Mouse (Mus musculus) MEL (cell line): Measurements from ENCODE around the gene Cmpk2. TPM values are rescaled to one million over a fixed set of nuclear protein-coding genes. Genes with fewer than 3 reads are reported as not detected.

Source experiments
- DNase-seq: peaks from one replicate; pipeline ENCODE4 v3.0.0; 2011; ENCODE audit warnings: low read depth, low spot score
- H3K27ac ChIP-seq: 2 replicates; pipeline ENCODE4 v1.5.1; 2012; ENCODE audit warnings: low read depth, mild to moderate bottlenecking, control low read depth, low read length, moderate library complexity; ENCODE audit not compliant: control insufficient read depth
- H3K27me3 ChIP-seq, 2 experiments: fragments of 150-350 bp in 1 of 2; sonication (generic) in 1 of 2; 2 replicates each; pipeline ENCODE4 v1.6.1; 2012; ENCODE audit warnings: low read length in 2 of 2, mild to moderate bottlenecking in 2 of 2, improper control_type of control experiment in 1 of 2, moderate library complexity in 1 of 2; ENCODE audit not compliant: insufficient read depth in 2 of 2, control insufficient read depth in 1 of 2
- H3K36me3 ChIP-seq, 2 experiments: 2 replicates each; pipeline ENCODE4 v1.6.1; 2012 to 2014; ENCODE audit warnings: low read length in 2 of 2, improper control_type of control experiment in 1 of 2, inconsistent platforms in 1 of 2, mild to moderate bottlenecking in 1 of 2; ENCODE audit not compliant: insufficient read depth in 2 of 2, control insufficient read depth in 1 of 2
- H3K4me1 ChIP-seq, 2 experiments: fragments of 150-350 bp in 1 of 2; sonication (generic) in 1 of 2; 2 replicates each; pipeline ENCODE4 v1.6.1; 2012; ENCODE audit warnings: low read length in 2 of 2, improper control_type of control experiment in 1 of 2, mild to moderate bottlenecking in 1 of 2; ENCODE audit not compliant: insufficient read depth in 2 of 2, control insufficient read depth in 1 of 2
- H3K4me3 ChIP-seq, 2 experiments: fragments of 150-350 bp in 1 of 2; sonication (generic) in 1 of 2; 2 replicates each; pipeline ENCODE4 v1.5.1; 2012; ENCODE audit warnings: low read depth in 2 of 2, low read length in 2 of 2, mild to moderate bottlenecking in 2 of 2, moderate library complexity in 2 of 2, control low read depth in 1 of 2, improper control_type of control experiment in 1 of 2; ENCODE audit not compliant: control insufficient read depth in 1 of 2, insufficient read depth in 1 of 2
- H3K79me2 ChIP-seq: 2 replicates; pipeline ENCODE4 v1.6.1; 2012; ENCODE audit warnings: mild to moderate bottlenecking, low read length, moderate library complexity; ENCODE audit not compliant: control insufficient read depth, poor library complexity, insufficient read depth
- H3K9ac ChIP-seq: 2 replicates; pipeline ENCODE4 v1.6.1; 2012; ENCODE audit warnings: low read depth, mild to moderate bottlenecking, control low read depth, low read length, moderate library complexity; ENCODE audit not compliant: control insufficient read depth, poor library complexity, severe bottlenecking
- H3K9me3 ChIP-seq: fragments of 150-350 bp; sonication (generic); replicated peaks from 2 replicates; pipeline ENCODE4 v1.6.1; 2012; ENCODE audit warnings: mild to moderate bottlenecking, low read length, improper control_type of control experiment, moderate library complexity; ENCODE audit not compliant: insufficient read depth
- BHLHE40 ChIP-seq: IDR thresholded peaks from 2 replicates; pipeline ENCODE4 v1.6.1; 2012; ENCODE audit warnings: low read depth, mild to moderate bottlenecking, inconsistent platforms, low read length, improper control_type of control experiment, borderline replicate concordance
- CHD1 ChIP-seq: IDR thresholded peaks from 2 replicates; pipeline ENCODE4 v1.6.1; 2012; ENCODE audit warnings: low read depth, mild to moderate bottlenecking, inconsistent platforms, low read length, improper control_type of control experiment
- CHD2 ChIP-seq: IDR thresholded peaks from 2 replicates; pipeline ENCODE4 v1.6.1; 2011; ENCODE audit warnings: low read length, improper control_type of control experiment
- CTCF ChIP-seq, 3 experiments: IDR thresholded peaks in 2 of 3; conservative IDR thresholded peaks in 1 of 3; 2 replicates each; pipeline ENCODE4 v1.5.1; 2011 to 2012; ENCODE audit warnings: low read length in 3 of 3, low read depth in 2 of 3, mild to moderate bottlenecking in 2 of 3, improper control_type of control experiment in 1 of 3, inconsistent platforms in 1 of 3, mixed read lengths in 1 of 3, moderate library complexity in 1 of 3; ENCODE audit not compliant: control insufficient read depth in 1 of 3, insufficient read depth in 1 of 3, poor library complexity in 1 of 3, severe bottlenecking in 1 of 3
- E2F4 ChIP-seq: IDR thresholded peaks from 2 replicates; pipeline ENCODE4 v1.6.1; 2011; ENCODE audit warnings: low read depth, low read length, improper control_type of control experiment, borderline replicate concordance
- ELF1 ChIP-seq: IDR thresholded peaks from 2 replicates; pipeline ENCODE4 v1.6.1; 2014; ENCODE audit warnings: low read depth, mild to moderate bottlenecking, inconsistent platforms, low read length, improper control_type of control experiment, moderate library complexity
- EP300 ChIP-seq, 2 experiments: IDR thresholded peaks; 2 replicates each; pipeline ENCODE4 v1.6.1; 2011; ENCODE audit warnings: improper control_type of control experiment in 2 of 2, low read length in 2 of 2, low read depth in 1 of 2, mild to moderate bottlenecking in 1 of 2
- ETS1 ChIP-seq: IDR thresholded peaks from 2 replicates; pipeline ENCODE4 v1.6.1; 2012; ENCODE audit warnings: low read depth, mild to moderate bottlenecking, inconsistent platforms, low read length, improper control_type of control experiment, moderate library complexity
- GABPA ChIP-seq: IDR thresholded peaks from 2 replicates; pipeline ENCODE4 v1.6.1; 2012; ENCODE audit warnings: low read depth, mild to moderate bottlenecking, inconsistent platforms, low read length, improper control_type of control experiment, moderate library complexity
- GATA1 ChIP-seq: IDR thresholded peaks from 2 replicates; pipeline ENCODE4 v1.6.1; 2011; ENCODE audit warnings: low read depth, low read length, improper control_type of control experiment
- HCFC1 ChIP-seq: IDR thresholded peaks from 2 replicates; pipeline ENCODE4 v1.6.1; 2012; ENCODE audit warnings: low read depth, mild to moderate bottlenecking, inconsistent platforms, low read length, improper control_type of control experiment, moderate library complexity
- JUND ChIP-seq: IDR thresholded peaks from 2 replicates; pipeline ENCODE4 v1.6.1; 2011; ENCODE audit warnings: low read depth, mild to moderate bottlenecking, improper control_type of control experiment, low read length
- KAT2A ChIP-seq: conservative IDR thresholded peaks from 2 replicates; pipeline ENCODE4 v1.6.1; 2012; ENCODE audit warnings: low read depth, low read length, improper control_type of control experiment, inconsistent platforms
- MAX ChIP-seq: IDR thresholded peaks from 2 replicates; pipeline ENCODE4 v1.6.1; 2011; ENCODE audit warnings: low read length, improper control_type of control experiment
- MAZ ChIP-seq: IDR thresholded peaks from 2 replicates; pipeline ENCODE4 v1.6.1; 2012; ENCODE audit warnings: low read depth, mild to moderate bottlenecking, inconsistent platforms, low read length, improper control_type of control experiment
- MEF2A ChIP-seq: IDR thresholded peaks from 2 replicates; pipeline ENCODE4 v1.6.1; 2014; ENCODE audit warnings: low read depth, mild to moderate bottlenecking, inconsistent platforms, low read length, improper control_type of control experiment; ENCODE audit not compliant: poor library complexity, insufficient replicate concordance, severe bottlenecking; ENCODE audit errors: extremely low read depth
- MYC ChIP-seq: IDR thresholded peaks from 2 replicates; pipeline ENCODE4 v1.6.1; 2011; ENCODE audit warnings: low read depth, mild to moderate bottlenecking, low read length, improper control_type of control experiment, moderate library complexity
- NELFE ChIP-seq: IDR thresholded peaks from 2 replicates; pipeline ENCODE4 v1.6.1; 2011; ENCODE audit warnings: low read depth, low read length, improper control_type of control experiment
- POLR2AphosphoS5 ChIP-seq: IDR thresholded peaks from 2 replicates; pipeline ENCODE4 v1.6.1; 2012; ENCODE audit warnings: low read depth, borderline replicate concordance, mild to moderate bottlenecking, inconsistent platforms, low read length, moderate library complexity, mixed read lengths
- RAD21 ChIP-seq: IDR thresholded peaks from 2 replicates; pipeline ENCODE4 v1.6.1; 2011; ENCODE audit warnings: mild to moderate bottlenecking, low read depth, low read length, improper control_type of control experiment
- SIN3A ChIP-seq: IDR thresholded peaks from 2 replicates; pipeline ENCODE4 v1.6.1; 2012; ENCODE audit warnings: low read length, improper control_type of control experiment, inconsistent platforms
- TAL1 ChIP-seq: IDR thresholded peaks from 2 replicates; pipeline ENCODE4 v1.6.1; 2012; ENCODE audit warnings: mild to moderate bottlenecking, inconsistent platforms, low read length, moderate library complexity, mixed read lengths
- TBP ChIP-seq: IDR thresholded peaks from 2 replicates; pipeline ENCODE4 v1.8.0; 2011; ENCODE audit warnings: low read depth, low read length, improper control_type of control experiment
- USF1 ChIP-seq: IDR thresholded peaks from 2 replicates; pipeline ENCODE4 v1.6.1; 2014; ENCODE audit warnings: low read depth, mild to moderate bottlenecking, inconsistent platforms, low read length, improper control_type of control experiment, moderate library complexity
- USF2 ChIP-seq, 2 experiments: IDR thresholded peaks; 2 replicates each; pipeline ENCODE4 v1.6.1; 2011 to 2012; ENCODE audit warnings: improper control_type of control experiment in 2 of 2, low read length in 2 of 2, borderline replicate concordance in 1 of 2, inconsistent platforms in 1 of 2, low read depth in 1 of 2, mild to moderate bottlenecking in 1 of 2; ENCODE audit not compliant: insufficient read depth in 1 of 2
- ZC3H11A ChIP-seq: IDR thresholded peaks from 2 replicates; pipeline ENCODE4 v1.6.1; 2012; ENCODE audit warnings: low read depth, mild to moderate bottlenecking, inconsistent platforms, low read length, improper control_type of control experiment
- ZKSCAN1 ChIP-seq: IDR thresholded peaks from 2 replicates; pipeline ENCODE4 v1.6.1; 2012; ENCODE audit warnings: low read depth, mild to moderate bottlenecking, inconsistent platforms, low read length, improper control_type of control experiment, moderate library complexity
- ZMIZ1 ChIP-seq: IDR thresholded peaks from 2 replicates; pipeline ENCODE4 v1.6.1; 2012; ENCODE audit warnings: low read depth, mild to moderate bottlenecking, inconsistent platforms, low read length, improper control_type of control experiment, moderate library complexity
- ZNF384 ChIP-seq: IDR thresholded peaks from 2 replicates; pipeline ENCODE4 v1.6.1; 2012; ENCODE audit warnings: low read depth, mild to moderate bottlenecking, inconsistent platforms, low read length, improper control_type of control experiment
- polyA plus RNA-seq, 2 experiments: library from polyadenylated mRNA; stranded (reverse) in 1 of 2; unstranded in 1 of 2; fragments of >175 nt in 1 of 2; fragments of >200 nt in 1 of 2; gene quantifications; 2 replicates each; pipeline versions ENCODE4 v1.2.1 to v1.2.4; 2012; ENCODE audit warnings: low replicate concordance in 2 of 2, low read depth in 1 of 2; ENCODE audit not compliant: insufficient read length in 2 of 2, insufficient read depth in 1 of 2, missing spikeins in 1 of 2
- total RNA-seq: library from RNA; depleted of rRNA; stranded (reverse); fragments of 300-350 nt; gene quantifications from 2 replicates; pipeline ENCODE4 v1.2.3, GENCODE M21; 2012

Gene Cmpk2
- total and polyA plus RNA-seq, 3 experiments: 0.89 to 3.0 TPM; not detected in 1

- peak; percentile 44 for DNase-seq
- TF ChIP-seq MAX (no peak), CHD2 (no peak), RAD21 (no peak), TBP (no peak), ZNF384 (no peak), TAL1 (no peak), ZC3H11A (no peak), USF1 (no peak), GABPA (no peak), MAZ (no peak), BHLHE40 (no peak), ETS1 (no peak), NELFE (no peak), MEF2A (no peak), CTCF (IDR thresholded peaks at IDR 0.05 in 2 of 3, conservative IDR thresholded peaks at IDR 0.05 in 1 of 3; ENCODE audit: control insufficient read depth in 1 of 3, insufficient read depth in 1 of 3, low read depth in 2 of 3, low read length in 3 of 3, poor library complexity in 1 of 3, severe bottlenecking in 1 of 3) (no peak), USF2 (IDR thresholded peaks at IDR 0.05; ENCODE audit: borderline replicate concordance in 1 of 2, insufficient read depth in 1 of 2, low read depth in 1 of 2, low read length in 2 of 2) (no peak)
- TF ChIP-seq, all 39 proteins: peak for 0
- H3K4me3 ChIP-seq: no peak overlapping the region
- no peak overlapping the region for H3K27ac ChIP-seq
- no peaks in the 10 kb centered on the region for H3K27me3 ChIP-seq
- H3K9ac ChIP-seq: no peak overlapping the region
- no peaks in the 10 kb centered on the region for H3K79me2 ChIP-seq
- no peaks in the 10 kb centered on the region for H3K9me3 ChIP-seq
- no peaks in the 10 kb centered on the region for H3K36me3 ChIP-seq
- no peaks in the 10 kb centered on the region; a peak in 1 of 4 replicates for H3K4me1 ChIP-seq
Observed at GRCm38 (mm10) chr12:26451150-26451549, 17.9 kb upstream of the Cmpk2 start.

- Histone ChIP-seq H3K79me2 (no peaks in the 10 kb centered on the region), H3K36me3 (no peaks in the 10 kb centered on the region), H3K9ac (no peak overlapping the region), H3K27me3 (no peaks in the 10 kb centered on the region), H3K4me1 (no peaks in the 10 kb centered on the region; a peak in 1 of 4 replicates), H3K27ac (no peak overlapping the region), H3K4me3 (no peak overlapping the region), H3K9me3 (no peaks in the 10 kb centered on the region)
- no peak for TF ChIP-seq E2F4
- no peak for TF ChIP-seq MYC
- TF ChIP-seq KAT2A: no peak
- no peak for TF ChIP-seq CHD1
- no peak for TF ChIP-seq JUND
- TF ChIP-seq GATA1: no peak
- no peak for TF ChIP-seq GABPA
- no peak for TF ChIP-seq ELF1
- no peak for TF ChIP-seq HCFC1
- TF ChIP-seq EP300 (IDR thresholded peaks at IDR 0.05; ENCODE audit: low read depth in 1 of 2, low read length in 2 of 2): no peak
- TF ChIP-seq USF2 (IDR thresholded peaks at IDR 0.05; ENCODE audit: borderline replicate concordance in 1 of 2, insufficient read depth in 1 of 2, low read depth in 1 of 2, low read length in 2 of 2): no peak
- TF ChIP-seq ZNF384: no peak
- no peak for TF ChIP-seq TAL1
- no peak for TF ChIP-seq MAZ
- TF ChIP-seq ZKSCAN1: no peak
- no peak for TF ChIP-seq SIN3A
- TF ChIP-seq ZMIZ1: no peak
- TF ChIP-seq POLR2AphosphoS5: no peak
- no peak for DNase-seq
Observed at GRCm38 (mm10) chr12:26452951-26453350, 16.1 kb upstream of the Cmpk2 start.
